Mouse (Mus musculus) cortical plate, adult 2 months (tissue): ENCODE results near the gene Lsm5. TPM values are rescaled to one million over a fixed set of nuclear protein-coding genes. Genes with fewer than 3 reads are reported as not detected.

Experiments
- H3K27ac ChIP-seq: fragments of 200-500 bp; 2 replicates; pipeline ENCODE4 v1.5.1; 2012; ENCODE audit warnings: low read length, control low read depth, inconsistent platforms; ENCODE audit not compliant: insufficient read depth
- H3K4me1 ChIP-seq: fragments of 200-500 bp; 2 replicates; pipeline ENCODE4 v1.6.1; 2011; ENCODE audit warnings: low read length; ENCODE audit not compliant: control insufficient read depth, insufficient read depth
- H3K4me3 ChIP-seq: fragments of 200-500 bp; 2 replicates; pipeline ENCODE4 v1.5.1; 2011; ENCODE audit warnings: mild to moderate bottlenecking, low read length, control low read depth; ENCODE audit not compliant: insufficient read depth
- CTCF ChIP-seq: fragments of 200-500 bp; IDR thresholded peaks from 2 replicates; pipeline ENCODE4 v1.5.1; 2011; ENCODE audit warnings: mild to moderate bottlenecking, control low read depth, low read length; ENCODE audit not compliant: insufficient read depth; ENCODE audit errors: extremely low read depth
- POLR2A ChIP-seq: fragments of 200-500 bp; IDR thresholded peaks from 2 replicates; pipeline ENCODE4 v1.6.1; 2011; ENCODE audit warnings: mild to moderate bottlenecking, low read length, control low read depth; ENCODE audit not compliant: insufficient read depth; ENCODE audit errors: extremely low read depth
- polyA plus RNA-seq: library from polyadenylated mRNA; depleted of rRNA; stranded (reverse); fragments of >200 nt; gene quantifications from 2 replicates; pipeline ENCODE4 v1.2.3, GENCODE M21; 2012; rRNA removed

Lsm5 gene
- polyA plus RNA-seq, result 23.5 and 24.2 TPM in 2 replicates

DNA sequence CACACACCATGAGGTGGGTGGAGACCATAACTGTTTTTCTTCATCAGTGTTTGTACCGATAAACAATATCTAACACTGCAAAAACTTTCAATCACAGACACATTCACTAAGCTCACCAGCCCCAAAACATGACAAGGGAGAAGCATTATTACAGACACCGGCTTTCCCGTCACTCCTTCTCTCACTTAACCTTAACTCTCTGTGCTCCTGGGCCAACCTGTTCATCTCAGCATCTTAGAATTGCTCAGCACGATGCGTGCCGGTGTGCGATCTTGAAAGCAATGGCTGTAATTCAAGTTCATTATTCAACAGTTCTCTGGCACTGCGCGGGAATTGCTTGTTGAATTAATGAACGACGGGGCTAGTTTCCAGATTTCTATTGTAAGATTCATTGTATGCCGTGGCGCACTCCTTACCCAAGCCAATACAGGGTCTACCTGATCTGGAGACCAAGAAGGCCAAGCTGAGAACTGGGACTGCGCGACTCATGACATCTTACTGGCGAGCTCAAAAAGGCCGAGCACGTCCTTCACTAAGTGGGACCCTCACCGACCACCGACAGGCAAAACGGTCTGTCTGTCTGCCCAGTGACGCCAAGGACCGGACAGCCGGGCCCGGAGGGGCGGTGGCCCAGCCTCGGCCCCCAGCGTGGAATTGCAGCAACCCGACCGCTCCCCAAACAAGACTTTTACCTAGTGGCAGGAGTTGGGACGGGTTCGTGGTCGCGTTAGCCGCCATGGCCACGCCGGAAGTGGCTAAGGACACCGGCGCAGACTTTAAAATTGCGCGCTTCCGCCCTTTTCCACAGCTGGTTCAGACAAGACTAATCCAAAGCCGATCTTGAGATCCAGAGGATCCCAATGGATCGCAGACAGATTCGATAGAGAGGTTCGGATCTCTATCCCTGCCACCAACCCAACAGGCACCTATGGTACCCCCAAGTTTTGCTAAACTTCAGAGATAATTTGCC lies at the start of gene Lsm5:
TSS of gene Lsm5 (minus strand) at position 780 of the 970 bp plus-strand sequence.
- no peak for TF ChIP-seq CTCF
- 0 out of 2 replicates have a peak, but pooled peaks have one; percentile 32 for TF ChIP-seq POLR2A
- Histone ChIP-seq H3K4me1 (no peaks in the 10 kb centered on the region), H3K27ac (no peak within 1 kb of the TSS), H3K4me3 (peak within 1 kb of the TSS; percentile 98)

DNA sequence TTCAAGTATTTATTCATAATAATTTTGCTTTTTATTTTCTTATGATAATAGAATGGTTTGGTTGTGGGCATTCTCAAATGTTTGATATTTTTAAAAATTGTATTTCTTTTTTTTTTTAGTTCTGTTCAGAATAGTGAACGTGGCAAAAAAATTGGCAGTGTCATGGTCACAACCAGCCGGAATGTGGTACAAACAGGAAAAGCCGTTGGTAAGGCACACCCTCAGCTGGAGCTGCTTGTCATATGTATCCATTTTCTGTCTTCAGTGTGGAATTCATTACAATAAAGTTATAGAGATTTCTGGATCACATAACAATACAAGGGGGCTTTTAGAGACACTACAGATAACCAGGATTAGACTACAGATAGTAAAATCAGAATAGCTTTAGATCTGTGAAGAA lies 49.2 kb upstream of the Lsm5 start:
- H3K4me1 ChIP-seq, result no peaks in the 10 kb centered on the region
- no peak for TF ChIP-seq CTCF
- TF ChIP-seq POLR2A, result no peak
- H3K27ac ChIP-seq, result no peak overlapping the region
- H3K4me3 ChIP-seq, result no peak overlapping the region

DNA sequence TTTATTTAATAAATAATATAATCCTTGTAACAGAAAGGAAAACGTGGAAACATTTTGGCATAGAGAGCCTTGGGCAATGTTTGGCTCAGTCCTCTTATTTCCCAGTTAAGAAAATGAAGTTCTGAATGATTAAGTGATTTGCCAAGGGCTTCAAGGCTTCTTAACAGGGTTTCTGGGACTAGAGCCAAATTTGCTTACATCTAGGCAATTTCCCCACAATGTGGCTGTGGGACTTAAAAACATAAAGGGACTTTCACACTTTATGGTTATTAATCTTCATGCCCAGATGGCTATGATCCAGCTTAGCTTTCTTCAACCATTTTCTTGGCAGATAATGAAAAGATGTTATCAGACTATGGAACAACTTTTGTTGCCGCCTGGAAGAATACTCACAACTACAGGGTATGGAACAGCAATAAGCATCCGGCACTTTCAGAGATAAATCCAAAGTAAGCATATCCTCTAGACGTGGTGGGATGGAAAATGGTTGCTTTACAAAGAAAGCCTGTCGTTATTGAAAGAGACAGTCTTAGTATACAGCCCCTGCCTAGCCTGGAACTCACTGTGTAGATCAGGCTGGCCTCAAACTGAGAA lies 41.5 kb upstream of the Lsm5 start:
- no peak overlapping the region for H3K27ac ChIP-seq
- H3K4me1 ChIP-seq, result no peaks in the 10 kb centered on the region
- TF ChIP-seq POLR2A, result no peak
- no peak for TF ChIP-seq CTCF
- no peak overlapping the region for H3K4me3 ChIP-seq

DNA sequence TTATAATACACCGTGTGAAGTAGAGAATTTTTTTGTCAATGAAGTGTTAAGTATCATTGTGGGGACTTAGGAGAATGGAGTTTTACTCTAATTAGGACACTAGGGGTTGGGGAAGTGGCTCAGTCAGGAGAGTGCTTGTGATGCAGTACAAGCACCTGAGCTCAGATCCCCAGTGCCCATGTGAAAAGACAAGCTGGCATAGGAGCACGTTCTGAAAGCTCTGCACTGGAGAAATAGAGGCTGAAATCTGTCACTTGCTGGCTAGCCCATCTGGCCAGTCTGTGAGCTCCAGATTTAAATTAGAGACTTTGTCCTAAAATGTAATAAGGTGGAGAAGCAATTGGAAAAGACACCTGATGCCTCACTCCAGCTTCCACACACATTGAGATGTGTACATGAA lies 28.0 kb upstream of the Lsm5 start:
- TF ChIP-seq CTCF (no peak), POLR2A (no peak)
- Histone ChIP-seq H3K4me3 (no peak overlapping the region), H3K27ac (no peak overlapping the region), H3K4me1 (no peaks in the 10 kb centered on the region)

DNA sequence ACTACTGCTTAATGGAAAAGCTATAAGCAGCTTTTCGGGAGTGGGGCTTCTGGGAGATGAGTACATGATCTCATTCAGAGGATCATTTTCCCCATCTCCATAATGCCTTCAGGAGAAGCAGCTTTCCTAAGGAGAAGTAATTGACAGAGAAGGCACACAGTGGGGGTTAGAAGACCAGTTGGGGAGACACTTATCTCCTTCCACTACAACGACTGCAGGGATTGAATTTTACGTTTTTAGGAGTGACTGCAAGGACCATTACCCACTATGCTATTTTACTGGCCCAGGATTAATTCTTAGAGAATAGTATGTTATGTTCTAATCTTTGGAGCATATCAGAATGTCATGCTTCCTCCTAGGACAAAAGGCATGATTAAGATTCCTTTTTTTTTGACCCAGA lies 16.4 kb upstream of the Lsm5 start:
- Histone ChIP-seq H3K4me3 (no peak overlapping the region), H3K27ac (no peak overlapping the region), H3K4me1 (peaks cover under 1% of the 10 kb centered on the region; the same call in 1 of the 2 replicates)
- TF ChIP-seq POLR2A, result no peak
- no peak for TF ChIP-seq CTCF

DNA sequence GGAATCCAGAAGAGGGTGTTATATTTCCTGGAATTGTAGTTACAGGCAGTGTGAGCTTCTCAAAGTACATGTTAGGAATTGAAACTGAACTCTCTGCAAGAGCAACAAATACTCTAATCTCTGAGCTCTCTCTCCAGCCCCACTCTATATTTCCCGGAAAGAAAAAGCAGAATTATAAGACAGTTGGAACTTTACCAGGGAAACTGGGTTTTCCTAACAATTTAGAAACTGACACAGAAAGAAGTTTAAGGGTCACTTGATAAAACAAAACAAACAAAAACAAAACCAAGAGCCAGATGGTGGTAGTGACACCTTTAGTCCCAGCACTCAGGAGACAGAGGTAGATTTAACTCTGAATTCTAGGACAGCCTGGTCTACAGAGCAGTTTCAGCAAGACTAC lies 14.6 kb upstream of the Lsm5 start:
- H3K27ac ChIP-seq, result no peak overlapping the region
- TF ChIP-seq CTCF (no peak), POLR2A (no peak)
- no peak overlapping the region for H3K4me3 ChIP-seq
- H3K4me1 ChIP-seq, result peaks cover 2% of the 10 kb centered on the region; the same call in 1 of the 2 replicates

GRCm38 (mm10) chr6:56715270-56715666 lies 10.8 kb upstream of the Lsm5 start:
- H3K4me3 ChIP-seq, result peak overlapping the region; percentile 57
- H3K4me1 ChIP-seq, result peaks cover 2% of the 10 kb centered on the region; the same call in 1 of the 2 replicates
- peak overlapping the region; percentile 86; the same call in 1 of the 2 replicates for H3K27ac ChIP-seq
- TF ChIP-seq POLR2A (no peak), CTCF (no peak)

DNA sequence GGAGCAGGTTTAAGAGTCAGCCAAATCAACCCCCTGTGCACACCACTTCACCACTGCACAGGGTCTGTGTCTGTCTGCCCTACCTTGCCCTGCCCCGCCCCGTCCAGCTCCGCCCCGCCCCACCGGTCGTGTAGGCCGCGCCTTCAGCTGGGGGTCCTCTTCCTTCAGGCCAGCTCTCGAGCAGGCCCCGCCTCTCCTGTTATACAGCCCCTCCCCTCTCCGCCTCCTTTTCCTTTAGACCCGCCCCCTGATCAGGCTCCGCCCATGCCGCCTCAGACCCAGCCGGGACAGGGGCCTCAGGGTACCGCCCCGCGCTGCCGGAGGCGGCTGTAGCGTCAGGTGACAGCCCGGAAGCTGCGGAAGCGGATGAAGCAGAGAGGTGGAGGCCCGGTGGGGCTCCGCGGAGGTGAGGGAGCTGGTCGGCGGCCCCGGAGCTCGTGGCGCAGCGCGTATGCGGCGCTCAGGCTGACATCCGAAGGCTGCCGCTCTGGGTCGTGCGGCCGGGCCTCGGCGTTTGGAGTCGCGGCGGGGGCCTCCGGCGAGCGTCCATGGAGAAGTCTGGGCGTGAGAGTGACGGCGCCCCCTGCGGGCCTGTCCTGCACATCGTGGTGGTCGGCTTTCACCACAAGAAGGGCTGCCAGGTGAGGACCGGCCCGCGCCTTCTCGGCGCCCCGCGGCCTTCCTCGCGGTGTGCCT lies 10.2 kb upstream of the Lsm5 start, which contains the start of gene Avl9:
TSS of gene Avl9 (plus strand) at position 326 of the 696 bp plus-strand sequence.
- Histone ChIP-seq H3K4me1 (peaks cover 2% of the 10 kb centered on the region; the same call in 1 of the 2 replicates), H3K4me3 (peak within 1 kb of the TSS; percentile 57), H3K27ac (peak within 1 kb of the TSS; percentile 86)
- TF ChIP-seq POLR2A, result peak; percentile 68
- TF ChIP-seq CTCF, result 0 out of 2 replicates have a peak, but pooled peaks have one; percentile 19

- no peak overlapping the region for H3K27ac ChIP-seq
These were observed 9.7 kb upstream of the Lsm5 start for GRCm38 (mm10) chr6:56714186-56714573.

More at GRCm38 (mm10) chr6:56714186-56714573, 9.7 kb upstream of the Lsm5 start:
- no peak for TF ChIP-seq CTCF
- TF ChIP-seq POLR2A, result no peak
- peak overlapping the region; percentile 57 for H3K4me3 ChIP-seq
- peaks cover 2% of the 10 kb centered on the region; the same call in 1 of the 2 replicates for H3K4me1 ChIP-seq
